In the genomic region with DNA sequence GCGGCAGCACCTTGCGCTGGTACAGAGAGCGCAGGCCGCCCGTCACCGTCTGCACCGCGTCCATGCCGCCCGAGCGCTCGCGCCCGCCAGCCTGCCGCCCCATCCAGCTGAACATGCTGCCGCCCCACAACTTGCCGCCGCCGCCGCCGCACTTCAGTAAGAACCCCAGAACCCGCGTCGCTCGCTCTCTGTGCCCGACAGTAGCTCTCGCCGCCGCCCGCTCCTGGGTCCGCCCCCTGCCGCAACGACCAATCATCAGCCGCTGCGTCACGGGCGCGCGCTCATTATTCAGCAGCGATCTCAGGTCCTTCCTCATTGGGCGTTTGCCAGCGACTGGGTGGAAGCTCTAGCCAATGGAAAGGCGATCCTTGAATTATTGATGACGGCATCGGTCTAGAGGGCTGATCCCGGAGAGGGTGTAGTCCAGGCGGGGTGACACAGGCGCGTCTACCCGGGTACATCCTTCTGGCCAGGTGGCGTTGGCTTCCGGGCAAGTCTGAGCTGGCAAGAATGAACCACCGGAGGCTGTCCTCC, we compare ENCODE assay signal across 8 mouse cellular contexts. TPM values are rescaled to one million over a fixed set of nuclear protein-coding genes. Genes with fewer than 3 reads are reported as not detected.
DNase-seq lines count a peak whose midpoint lies in the region; ATAC-seq lines count a peak whose summit lies in the region.

A gene (minus strand): TSS at position 246 of the 534 bp plus-strand sequence.

- peak within 1 kb of the TSS; percentile 88 for H3K4me3 ChIP-seq in heart, embryonic 10.5 days
- H3K4me3 ChIP-seq in kidney, embryonic 15.5 days (replicated peaks), result peak within 1 kb of the TSS; percentile 82

- under 1% methylated on average over 53 of the region's 53 CpGs for WGBS in heart, embryonic 10.5 days
- under 1% methylated on average over 53 of the region's 53 CpGs for WGBS in kidney, embryonic 15.5 days

- H3K27me3 ChIP-seq in heart, embryonic 10.5 days (ENCODE audit: insufficient read depth, poor library complexity, severe bottlenecking), result no peaks in the 10 kb centered on the region
- H3K27me3 ChIP-seq in kidney, embryonic 15.5 days, result no peaks in the 10 kb centered on the region

- peak within 1 kb of the TSS; percentile 92 for H3K27ac ChIP-seq in heart, embryonic 10.5 days
- peak within 1 kb of the TSS; percentile 77 for H3K27ac ChIP-seq in kidney, embryonic 15.5 days

- peak; percentile 98 for DNase-seq in B cell, adult 2 months
- peak; percentile 100 for DNase-seq in brain, adult 2 months (ENCODE audit: low read depth, low spot score)
- DNase-seq in heart, embryonic 10.5 days (ENCODE audit: low spot score), result peak; percentile 99
- peak; percentile 98 for DNase-seq in liver
- peak; percentile 99 for DNase-seq in spleen, postnatal 4 days (ENCODE audit: low spot score in 2 of 2)

- peak within 1 kb of the TSS; percentile 68 for H3K9ac ChIP-seq in kidney, embryonic 15.5 days

- H3K9me3 ChIP-seq in heart, embryonic 10.5 days, result no peaks in the 10 kb centered on the region
- no peaks in the 10 kb centered on the region for H3K9me3 ChIP-seq in kidney, embryonic 15.5 days (replicated peaks)

- H3K4me1 ChIP-seq in heart, embryonic 10.5 days, result peaks cover 11% of the 10 kb centered on the region
- H3K4me1 ChIP-seq in kidney, embryonic 15.5 days, result peaks cover 14% of the 10 kb centered on the region

- peak; percentile 96 for ATAC-seq in erythroblast, adult 5-6 weeks (replicated peaks; ENCODE audit: low FRiP score, poor library complexity, severe bottlenecking)
- peak; percentile 99 for ATAC-seq in kidney, embryonic 15.5 days (replicated peaks; ENCODE audit: low FRiP score)
- ATAC-seq in monocyte, adult 5-6 weeks (replicated peaks; ENCODE audit: insufficient number of reproducible peaks, low FRiP score, low TSS enrichment, poor library complexity, severe bottlenecking), result peak; percentile 94

- H3K4me2 ChIP-seq in kidney, embryonic 15.5 days, result peak within 1 kb of the TSS; percentile 99

- peaks cover 14% of the 10 kb centered on the region; the same call in 1 of the 2 replicates for H3K36me3 ChIP-seq in heart, embryonic 10.5 days
- no peaks in the 10 kb centered on the region for H3K36me3 ChIP-seq in kidney, embryonic 15.5 days

RNA-seq across cellular contexts. Expression of the gene that starts here (rescaled TPM):
- 13.2 and 23.2 TPM in 2 replicates for total RNA-seq in erythroblast, adult 5-6 weeks (2015; ENCODE audit: low replicate concordance)
- total RNA-seq in erythroblast, adult 5-6 weeks (2017; ENCODE audit: low replicate concordance), result 7.8 and 9.2 TPM in 2 replicates
- 115 and 173 TPM in 2 replicates for polyA plus RNA-seq in heart, embryonic 10.5 days (2016; fragmentation: Nextera tagmentation; extraction: Ambion mirVana)
- 57.3 and 66.6 TPM in 2 replicates for polyA plus RNA-seq in kidney, embryonic 15.5 days (2015; fragmentation: Nextera tagmentation; extraction: Ambion mirVana)
- total RNA-seq in monocyte, adult 5-6 weeks (2017), result 102 to 129 TPM (median 116 TPM) in 3 replicates

Comparison
In these comparisons a context has a peak if more than half of its experiments do, and no peak if none do; other contexts are left out.
1. Peak in every context shown above with its lines: DNase-seq, ATAC-seq, H3K4me3 ChIP-seq and H3K27ac ChIP-seq.